8 mouse cellular contexts compared by ENCODE assay signal in genomic region chr2:166655727-166656520, GRCm38 (mm10). TPM values are rescaled to one million over a fixed set of nuclear protein-coding genes. Genes with fewer than 3 reads are reported as not detected.
DNase-seq lines count a peak whose midpoint lies in the region; ATAC-seq and TF ChIP-seq lines count a peak whose summit lies in the region.

No protein-coding gene starts in this region.

- H3K4me1 ChIP-seq in lung, adult 2 months (ENCODE audit: control insufficient read depth, insufficient read depth, low read length) = peaks cover 15% of the 10 kb centered on the region
- peaks cover 8% of the 10 kb centered on the region for H3K4me1 ChIP-seq in heart, postnatal 0 days (ENCODE audit: control insufficient read depth, insufficient read depth)
- peaks cover 48% of the 10 kb centered on the region for H3K4me1 ChIP-seq in liver, postnatal 0 days (ENCODE audit: insufficient read depth)
- H3K4me1 ChIP-seq in neural tube, embryonic 15.5 days = peaks cover 56% of the 10 kb centered on the region

- no peak for TF ChIP-seq EP300 in heart, postnatal 0 days (IDR thresholded peaks at IDR 0.05; ENCODE audit: low read depth)
- no peak for TF ChIP-seq EP300 in liver, postnatal 0 days (IDR thresholded peaks at IDR 0.05; ENCODE audit: low read depth)

- no peak for TF ChIP-seq CTCF in lung, adult 2 months (IDR thresholded peaks at IDR 0.05; ENCODE audit: insufficient read depth, low read length)
- no peak for TF ChIP-seq CTCF in heart, postnatal 0 days (IDR thresholded peaks at IDR 0.05; ENCODE audit: low read depth)
- TF ChIP-seq CTCF in liver, postnatal 0 days (IDR thresholded peaks at IDR 0.05; ENCODE audit: low read depth) = no peak

- H3K27me3 ChIP-seq in heart, postnatal 0 days (ENCODE audit: control insufficient read depth, insufficient read depth, low read length) = no peaks in the 10 kb centered on the region
- H3K27me3 ChIP-seq in liver, postnatal 0 days (ENCODE audit: insufficient read depth, low read length) = no peaks in the 10 kb centered on the region
- H3K27me3 ChIP-seq in neural tube, embryonic 15.5 days (replicated peaks) = no peaks in the 10 kb centered on the region

- H3K4me3 ChIP-seq in lung, adult 2 months (replicated peaks; ENCODE audit: extremely low read depth, low read depth, low read length) = no peak overlapping the region
- no peak overlapping the region for H3K4me3 ChIP-seq in heart, postnatal 0 days (ENCODE audit: low read depth, low read length)
- H3K4me3 ChIP-seq in liver, postnatal 0 days (ENCODE audit: low read depth, low read length) = no peak overlapping the region
- H3K4me3 ChIP-seq in neural tube, embryonic 15.5 days (replicated peaks) = no peak overlapping the region

- H3K36me3 ChIP-seq in heart, postnatal 0 days (replicated peaks; ENCODE audit: control insufficient read depth, insufficient read depth, low read length) = no peaks in the 10 kb centered on the region
- no peaks in the 10 kb centered on the region for H3K36me3 ChIP-seq in liver, postnatal 0 days (replicated peaks; ENCODE audit: insufficient read depth, low read length)
- no peaks in the 10 kb centered on the region for H3K36me3 ChIP-seq in neural tube, embryonic 15.5 days

- H3K4me2 ChIP-seq in heart, postnatal 0 days (ENCODE audit: low read depth, low read length) = peak overlapping the region; percentile 13; the same call in 1 of the 2 replicates
- H3K4me2 ChIP-seq in liver, postnatal 0 days (ENCODE audit: low read depth, low read length) = peak overlapping the region; percentile 40
- peak overlapping the region; percentile 30 for H3K4me2 ChIP-seq in neural tube, embryonic 15.5 days

- H3K27ac ChIP-seq in heart, postnatal 0 days (ENCODE audit: low read depth) = peak overlapping the region; percentile 73
- peak overlapping the region; percentile 70 for H3K27ac ChIP-seq in liver, postnatal 0 days (ENCODE audit: low read depth)
- H3K27ac ChIP-seq in neural tube, embryonic 15.5 days (replicated peaks) = peak overlapping the region; percentile 48; the same call in 1 of the 2 replicates

- H3K9me3 ChIP-seq in heart, postnatal 0 days (replicated peaks; ENCODE audit: control insufficient read depth, low read length) = no peaks in the 10 kb centered on the region
- H3K9me3 ChIP-seq in liver, postnatal 0 days (ENCODE audit: low read length) = no peaks in the 10 kb centered on the region
- H3K9me3 ChIP-seq in neural tube, embryonic 15.5 days (replicated peaks) = no peaks in the 10 kb centered on the region

- no peak for TF ChIP-seq POLR2A in lung, adult 2 months (IDR thresholded peaks at IDR 0.05; ENCODE audit: borderline replicate concordance, extremely low read depth, low read depth, low read length)

- no peak for ATAC-seq in heart, postnatal 0 days (ENCODE audit: insufficient read depth, low read depth)
- ATAC-seq in liver, postnatal 0 days = peak; percentile 66
- ATAC-seq in neural tube, embryonic 15.5 days (ENCODE audit: low FRiP score) = no peak

- DNase-seq in lung, adult 18-20 months = peak; percentile 59 to 66
- no peak for DNase-seq in lung, adult 2 months
- DNase-seq in heart, postnatal 0 days (ENCODE audit: low spot score) = no peak
- peak; percentile 71 for DNase-seq in liver, postnatal 0 days
- DNase-seq in left cerebral cortex, postnatal 36 days (ENCODE audit: low spot score in 2 of 2) = no peak
- no peak for DNase-seq in ovary, postnatal 36 days (ENCODE audit: low spot score)
- DNase-seq in embryo, embryonic 11 days = no peak

- intact Hi-C loops in left cerebral cortex, postnatal 36 days (cut with DNase I) = no loop called here

- WGBS in lung, adult 2 months = 43% methylated on average over 11 of the region's 11 CpGs
- WGBS in heart, postnatal 0 days = 46% methylated on average over 11 of the region's 11 CpGs
- WGBS in liver, postnatal 0 days (ENCODE audit: insufficient replicate concordance) = 17% methylated on average over 11 of the region's 11 CpGs
- WGBS in neural tube, embryonic 15.5 days = 44% methylated on average over 11 of the region's 11 CpGs

- H3K9ac ChIP-seq in heart, postnatal 0 days (replicated peaks; ENCODE audit: low read depth, low read length) = no peak overlapping the region
- H3K9ac ChIP-seq in liver, postnatal 0 days (replicated peaks) = no peak overlapping the region; the same call in 1 of the 2 replicates
- H3K9ac ChIP-seq in neural tube, embryonic 15.5 days (replicated peaks) = no peak overlapping the region

RNA-seq across cellular contexts. Expression of gene Prex1, which starts 57.7 kb away (rescaled TPM):
- 61.1 and 64.0 TPM in 2 replicates for polyA plus RNA-seq in lung, adult 2 months (2012; rRNA removed)
- 6.2 and 12.2 TPM in 2 replicates for total RNA-seq in heart, postnatal 0 days (2014; rRNA removed; ENCODE audit: low replicate concordance)
- polyA plus RNA-seq in heart, postnatal 0 days (2015; fragmentation: Nextera tagmentation; extraction: Ambion mirVana) = 3.7 and 4.0 TPM in 2 replicates
- polyA plus RNA-seq in liver, postnatal 0 days (2015; fragmentation: Nextera tagmentation; extraction: Ambion mirVana) = 5.4 and 6.3 TPM in 2 replicates
- 22.0 and 24.9 TPM in 2 replicates for polyA plus RNA-seq in neural tube, embryonic 15.5 days (2015; fragmentation: Nextera tagmentation; extraction: Ambion mirVana)
- 100 to 1,000 TPM; 104 to 114 TPM for total RNA-seq in left cerebral cortex, postnatal 36 days (2021)

Comparison
In these comparisons a context has a peak if more than half of its experiments do, and no peak if none do; other contexts are left out.
1. DNase-seq: peak in lung, adult 18-20 months (2 of 2) and liver, postnatal 0 days (single experiment); none in lung, adult 2 months (single experiment), heart, postnatal 0 days (single experiment), left cerebral cortex, postnatal 36 days (0 of 2), ovary, postnatal 36 days (single experiment) and embryo, embryonic 11 days (single experiment).
2. Peak in every context shown above with its lines, with median percentiles within 50 percentile points of each other: H3K27ac ChIP-seq and H3K4me2 ChIP-seq.